Mouse (Mus musculus): Measurements from ENCODE around the gene Gm7534. TPM values are rescaled to one million over a fixed set of nuclear protein-coding genes. Genes with fewer than 3 reads are reported as not detected.
"Not testable (repeated sequence)": the region's sequence is repeated elsewhere in the genome, so short reads cannot be mapped to it uniquely, and the experiment has no call there.

Gene Gm7534
- polyA plus RNA-seq, 1 experiment from 2014 or later = 0.22 TPM

- Histone ChIP-seq H3K9ac (ENCODE audit: low read depth, low read length) (no peak overlapping the region), H3K4me3 (replicated peaks; ENCODE audit: low read depth, low read length) (no peak overlapping the region), H3K36me3 (ENCODE audit: insufficient read depth, low read length) (0 out of 2 replicates have a peak, but pooled peaks cover 2% of the 10 kb centered on the region), H3K9me3 (replicated peaks; ENCODE audit: low read length) (no peaks in the 10 kb centered on the region), H3K4me1 (replicated peaks; ENCODE audit: insufficient read depth, low read length) (no peaks in the 10 kb centered on the region), H3K27me3 (ENCODE audit: insufficient read depth, low read length) (no peaks in the 10 kb centered on the region), H3K27ac (no peak overlapping the region), H3K4me2 (ENCODE audit: low read length) (no peak overlapping the region)
- WGBS = 89% methylated on average over 3 of the region's 3 CpGs
- TF ChIP-seq CTCF (IDR thresholded peaks at IDR 0.05; ENCODE audit: low read depth) = no peak
- ATAC-seq (replicated peaks; ENCODE audit: low FRiP score, low read depth) (no peak), DNase-seq (ENCODE audit: low spot score) (no peak)
Measured at GRCm38 (mm10) chr4:134172391-134172790, 30.4 kb downstream of the Gm7534 start.

GRCm38 (mm10) chr4:134166906-134167305 is 35.9 kb downstream of the Gm7534 start:
- no peaks in the 10 kb centered on the region for H3K9me3 ChIP-seq (replicated peaks; ENCODE audit: low read length)
- H3K4me1 ChIP-seq (replicated peaks; ENCODE audit: insufficient read depth, low read length) = no peaks in the 10 kb centered on the region
- no peak overlapping the region for H3K4me3 ChIP-seq (replicated peaks; ENCODE audit: low read depth, low read length)
- no peaks in the 10 kb centered on the region for H3K27me3 ChIP-seq (ENCODE audit: insufficient read depth, low read length)
- DNase-seq (ENCODE audit: low spot score) (peak; percentile 9), ATAC-seq (replicated peaks; ENCODE audit: low FRiP score, low read depth) (no peak)
- no peak overlapping the region for H3K4me2 ChIP-seq (ENCODE audit: low read length)
- H3K36me3 ChIP-seq (ENCODE audit: insufficient read depth, low read length) = peaks cover 6% of the 10 kb centered on the region; the same call in 1 of the 2 replicates
- WGBS = 95% methylated on average over 3 of the region's 3 CpGs
- peak; percentile 39 for TF ChIP-seq CTCF (IDR thresholded peaks at IDR 0.05; ENCODE audit: low read depth)
- no peak overlapping the region for H3K27ac ChIP-seq
- no peak overlapping the region for H3K9ac ChIP-seq (ENCODE audit: low read depth, low read length)

DNA sequence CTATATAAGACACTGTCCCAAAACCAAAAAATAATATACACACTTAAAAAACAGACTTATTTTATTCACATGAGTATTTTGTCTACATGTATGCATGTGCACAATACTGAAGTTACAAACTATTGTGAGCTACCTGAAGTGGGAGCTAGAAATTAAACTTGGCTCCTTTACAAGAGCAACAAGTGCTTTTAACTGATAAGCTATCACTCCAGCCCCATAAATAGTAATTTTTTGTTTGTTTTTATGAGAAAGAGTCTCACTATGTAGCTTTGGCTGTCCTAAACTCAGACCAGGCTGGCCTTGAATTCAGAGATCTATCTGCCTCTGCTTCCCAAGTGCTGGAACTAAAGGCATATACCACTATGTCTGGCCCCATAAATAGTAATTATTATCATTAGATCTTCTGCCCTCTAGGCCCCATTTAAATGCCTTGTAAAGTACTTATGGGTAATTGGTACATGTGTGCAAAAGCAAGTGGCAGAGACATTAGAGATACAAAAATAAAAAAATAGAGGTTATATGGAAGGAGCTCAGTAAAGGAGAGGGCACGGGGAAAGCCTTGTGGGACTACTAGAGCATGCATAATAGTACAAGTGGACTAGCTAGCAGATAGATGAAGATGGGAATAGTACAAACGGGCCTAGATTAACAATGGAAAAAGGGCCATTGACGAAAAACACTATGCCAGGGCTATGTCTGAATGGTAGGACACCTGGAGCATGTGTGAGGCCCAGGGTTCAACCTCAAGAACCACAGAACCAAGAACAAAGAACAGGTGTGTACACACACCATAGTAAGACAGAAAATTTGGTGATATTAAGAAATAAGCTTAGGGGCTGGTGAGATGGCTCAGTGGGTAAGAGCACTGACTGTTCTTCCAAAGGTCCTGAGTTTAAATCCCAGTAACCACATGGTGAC is 37.0 kb downstream of the Gm7534 start:
- no peaks in the 10 kb centered on the region for H3K4me1 ChIP-seq (replicated peaks; ENCODE audit: insufficient read depth, low read length)
- WGBS = 76% methylated on average over 3 of the region's 3 CpGs
- H3K9ac ChIP-seq (ENCODE audit: low read depth, low read length) = no peak overlapping the region
- H3K9me3 ChIP-seq (replicated peaks; ENCODE audit: low read length) = no peaks in the 10 kb centered on the region
- H3K27me3 ChIP-seq (ENCODE audit: insufficient read depth, low read length) = no peaks in the 10 kb centered on the region
- no peak overlapping the region for H3K4me2 ChIP-seq (ENCODE audit: low read length)
- TF ChIP-seq CTCF (IDR thresholded peaks at IDR 0.05; ENCODE audit: low read depth) = no peak
- H3K27ac ChIP-seq = no peak overlapping the region
- ATAC-seq (replicated peaks; ENCODE audit: low FRiP score, low read depth) (no peak; the same call in 1 of the 2 replicates), DNase-seq (ENCODE audit: low spot score) (no peak)
- peaks cover 3% of the 10 kb centered on the region; the same call in 1 of the 2 replicates for H3K36me3 ChIP-seq (ENCODE audit: insufficient read depth, low read length)
- H3K4me3 ChIP-seq (replicated peaks; ENCODE audit: low read depth, low read length) = no peak overlapping the region

- TF ChIP-seq CTCF (IDR thresholded peaks at IDR 0.05; ENCODE audit: low read depth) = no peak
- no peak overlapping the region for H3K4me3 ChIP-seq (replicated peaks; ENCODE audit: low read depth, low read length)
- 68% methylated on average over 6 of the region's 6 CpGs for WGBS
- DNase-seq (ENCODE audit: low spot score) (no peak), ATAC-seq (replicated peaks; ENCODE audit: low FRiP score, low read depth) (no peak)
- peak overlapping the region; percentile 42 for H3K27ac ChIP-seq
- no peaks in the 10 kb centered on the region for H3K9me3 ChIP-seq (replicated peaks; ENCODE audit: low read length)
- peaks cover 3% of the 10 kb centered on the region; the same call in 1 of the 2 replicates for H3K36me3 ChIP-seq (ENCODE audit: insufficient read depth, low read length)
- no peaks in the 10 kb centered on the region for H3K4me1 ChIP-seq (replicated peaks; ENCODE audit: insufficient read depth, low read length)
- H3K9ac ChIP-seq (ENCODE audit: low read depth, low read length) = no peak overlapping the region
- no peaks in the 10 kb centered on the region for H3K27me3 ChIP-seq (ENCODE audit: insufficient read depth, low read length)
- H3K4me2 ChIP-seq (ENCODE audit: low read length) = peak overlapping the region; percentile 18; the same call in 1 of the 2 replicates
Measured at GRCm38 (mm10) chr4:134165024-134165423, 37.8 kb downstream of the Gm7534 start.

DNA sequence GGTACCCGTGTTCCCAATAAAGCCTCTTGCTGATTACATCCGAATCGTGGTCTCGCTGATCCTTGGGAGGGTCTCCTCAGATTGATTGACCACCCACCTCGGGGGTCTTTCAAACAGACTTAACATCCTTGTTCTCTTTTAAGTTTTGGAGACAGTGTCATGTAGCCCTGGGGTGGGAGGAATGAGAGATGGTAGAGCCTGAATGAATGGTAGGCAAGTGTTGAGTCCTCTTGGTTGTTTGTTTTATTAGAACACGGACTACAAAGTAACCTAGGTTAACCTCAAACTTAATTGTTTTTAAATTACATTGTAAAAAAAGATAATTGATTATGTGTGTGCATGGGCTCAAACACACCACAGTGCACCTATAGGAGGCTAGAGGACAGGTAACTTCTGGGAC is 38.2 kb downstream of the Gm7534 start:
- H3K27me3 ChIP-seq (ENCODE audit: insufficient read depth, low read length) = no peaks in the 10 kb centered on the region
- WGBS = 81% methylated on average over 5 of the region's 6 CpGs
- no peak for DNase-seq (ENCODE audit: low spot score)
- H3K4me1 ChIP-seq (replicated peaks; ENCODE audit: insufficient read depth, low read length) = no peaks in the 10 kb centered on the region
- peak overlapping the region; percentile 18; the same call in 1 of the 2 replicates for H3K4me2 ChIP-seq (ENCODE audit: low read length)
- no peak for ATAC-seq (replicated peaks; ENCODE audit: low FRiP score, low read depth)
- peak overlapping the region; percentile 42 for H3K27ac ChIP-seq
- no peak overlapping the region for H3K9ac ChIP-seq (ENCODE audit: low read depth, low read length)
- no peak for TF ChIP-seq CTCF (IDR thresholded peaks at IDR 0.05; ENCODE audit: low read depth)
- no peaks in the 10 kb centered on the region for H3K9me3 ChIP-seq (replicated peaks; ENCODE audit: low read length)
- no peak overlapping the region for H3K4me3 ChIP-seq (replicated peaks; ENCODE audit: low read depth, low read length)
- peaks cover 3% of the 10 kb centered on the region; the same call in 1 of the 2 replicates for H3K36me3 ChIP-seq (ENCODE audit: insufficient read depth, low read length)

DNA sequence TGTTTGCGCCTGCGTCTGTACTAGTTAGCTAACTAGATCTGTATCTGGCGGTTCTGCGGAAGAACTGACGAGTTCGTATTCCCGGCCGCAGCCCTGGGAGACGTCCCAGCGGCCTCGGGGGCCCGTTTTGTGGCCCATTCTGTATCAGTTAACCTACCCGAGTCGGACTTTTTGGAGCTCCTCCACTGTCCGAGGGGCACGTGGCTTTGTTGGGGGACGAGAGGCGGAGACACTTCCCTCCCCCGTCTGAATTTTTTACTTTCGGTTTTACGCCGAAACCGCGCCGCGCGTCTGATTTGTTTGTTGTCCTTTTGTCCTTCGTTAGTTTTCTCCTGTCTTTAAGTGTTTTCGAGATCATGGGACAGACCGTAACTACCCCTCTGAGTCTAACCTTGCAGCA is 42.7 kb downstream of the Gm7534 start:
- Histone ChIP-seq H3K4me3 (replicated peaks; ENCODE audit: low read depth, low read length) (peak overlapping the region; percentile 44), H3K4me2 (ENCODE audit: low read length) (peak overlapping the region; percentile 46), H3K27ac (peak overlapping the region; percentile 82), H3K9ac (ENCODE audit: low read depth, low read length) (peak overlapping the region; percentile 50)
- 13% methylated on average over 28 of the region's 30 CpGs for WGBS
- H3K9me3 ChIP-seq (replicated peaks; ENCODE audit: low read length); H3K4me1 ChIP-seq (replicated peaks; ENCODE audit: insufficient read depth, low read length); H3K27me3 ChIP-seq (ENCODE audit: insufficient read depth, low read length); ATAC-seq (replicated peaks; ENCODE audit: low FRiP score, low read depth); H3K36me3 ChIP-seq (ENCODE audit: insufficient read depth, low read length): not testable (repeated sequence)
- DNase-seq (ENCODE audit: low spot score) = peak; percentile 57
